Mouse (Mus musculus) thymus, postnatal 36 days (tissue): Measurements from ENCODE around the gene Relt.
"Not testable (repeated sequence)": the region's sequence is repeated elsewhere in the genome, so short reads cannot be mapped to it uniquely, and the experiment has no call there.

Experiments used
- DNase-seq, 2 experiments: peaks; one replicate each; pipeline ENCODE4 v3.0.0; 2022; ENCODE audit warnings: mixed read lengths in 2 of 2

The Relt gene

GRCm38 (mm10) chr7:100873197-100873596 is 10.0 kb upstream of the Relt start:
- no peak for DNase-seq

GRCm38 (mm10) chr7:100871892-100872291 is 8.6 kb upstream of the Relt start:
- no peak for DNase-seq

GRCm38 (mm10) chr7:100871355-100871754 is 8.1 kb upstream of the Relt start:
- no peak for DNase-seq

- no peak for DNase-seq
These were observed 6.8 kb upstream of the Relt start for GRCm38 (mm10) chr7:100869877-100870629.

GRCm38 (mm10) chr7:100868551-100868950 is 5.3 kb upstream of the Relt start:
- DNase-seq, result no peak

- DNase-seq, result no peak
These were observed 4.3 kb upstream of the Relt start for GRCm38 (mm10) chr7:100867561-100867960.

GRCm38 (mm10) chr7:100866675-100867074 is 3.4 kb upstream of the Relt start:
- DNase-seq, result peak; percentile 64 to 71

- no peak for DNase-seq
These were observed 893 bp downstream of the Relt start for GRCm38 (mm10) chr7:100862353-100862752.

- DNase-seq, result no peak
These were observed 2.0 kb downstream of the Relt start for GRCm38 (mm10) chr7:100861209-100861608.

GRCm38 (mm10) chr7:100860450-100860849 is 2.8 kb downstream of the Relt start:
- DNase-seq, result no peak

- peak; percentile 77 to 81 for DNase-seq
These were observed 7.3 kb downstream of the Relt start for GRCm38 (mm10) chr7:100855795-100856573.

- DNase-seq, result no peak
These were observed 7.9 kb downstream of the Relt start for GRCm38 (mm10) chr7:100855300-100855699.

- DNase-seq, result no peak
These were observed 8.4 kb downstream of the Relt start for GRCm38 (mm10) chr7:100854861-100855260.

- DNase-seq, result no peak
These were observed 9.0 kb downstream of the Relt start for GRCm38 (mm10) chr7:100854137-100854814.

- DNase-seq, result no peak
These were observed 9.8 kb downstream of the Relt start for GRCm38 (mm10) chr7:100853396-100853795.

- DNase-seq, result no peak
These were observed 11.5 kb downstream of the Relt start for GRCm38 (mm10) chr7:100851481-100852356.

GRCm38 (mm10) chr7:100849508-100849907 is 13.7 kb downstream of the Relt start:
- no peak for DNase-seq

GRCm38 (mm10) chr7:100848744-100849143 is 14.5 kb downstream of the Relt start:
- DNase-seq, result peak; percentile 72 to 75

- no peak for DNase-seq
These were observed 16.1 kb downstream of the Relt start for GRCm38 (mm10) chr7:100847131-100847530.

GRCm38 (mm10) chr7:100846033-100846432 is 17.2 kb downstream of the Relt start:
- DNase-seq, result not testable (repeated sequence)

GRCm38 (mm10) chr7:100845412-100845811 is 17.8 kb downstream of the Relt start:
- peak in 1 of 2 experiments; percentile 9 for DNase-seq

- no peak for DNase-seq
These were observed 18.2 kb downstream of the Relt start for GRCm38 (mm10) chr7:100845026-100845400.
